Mouse (Mus musculus) left cerebral cortex, postnatal 36 days (tissue): ENCODE data around the gene Gm4707. TPM values are rescaled to one million over a fixed set of nuclear protein-coding genes. Genes with fewer than 3 reads are reported as not detected.

Experiments
- DNase-seq, 2 experiments: peaks; one replicate each; pipeline ENCODE4 v3.0.0; 2021 to 2022; ENCODE audit warnings: low spot score in 2 of 2, mixed read lengths in 1 of 2
- intact Hi-C: fragments of 180-260 bp; cut with DNase I; formaldehyde crosslinking; loops from one replicate; pipeline ENCODE4 v1.15.1; 2025
- total RNA-seq, 2 experiments: library from RNA; stranded (reverse); gene quantifications; 2 replicates each; pipeline ENCODE4 v1.2.3; 2021

Gene Gm4707
- total RNA-seq: 1 to 10 TPM; 2.6 to 3.1 TPM

DNA sequence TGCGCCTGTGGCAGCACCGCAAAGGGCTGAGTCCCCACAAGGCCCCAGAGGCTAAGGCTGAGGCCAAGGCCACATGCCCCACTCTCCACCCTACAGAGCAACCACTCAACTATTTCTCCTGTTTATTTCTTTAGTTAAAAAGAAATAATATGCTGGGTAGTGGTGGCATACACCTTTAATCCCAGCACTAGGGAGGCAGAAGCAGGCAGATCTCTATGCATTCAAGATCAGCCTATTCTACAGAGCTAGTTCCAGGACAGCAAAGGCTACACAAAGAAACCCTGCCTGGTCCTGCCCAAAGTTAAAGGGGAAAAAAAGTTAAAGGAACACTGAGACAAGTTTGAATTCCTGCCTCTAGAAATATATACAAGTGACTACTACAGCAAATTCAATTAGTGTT is at the start of gene Gm4707:
Gene Gm4707 (minus strand): TSS at position 101 of the 400 bp plus-strand sequence.
- no peak for DNase-seq
- intact Hi-C loops: no loop called here

DNA sequence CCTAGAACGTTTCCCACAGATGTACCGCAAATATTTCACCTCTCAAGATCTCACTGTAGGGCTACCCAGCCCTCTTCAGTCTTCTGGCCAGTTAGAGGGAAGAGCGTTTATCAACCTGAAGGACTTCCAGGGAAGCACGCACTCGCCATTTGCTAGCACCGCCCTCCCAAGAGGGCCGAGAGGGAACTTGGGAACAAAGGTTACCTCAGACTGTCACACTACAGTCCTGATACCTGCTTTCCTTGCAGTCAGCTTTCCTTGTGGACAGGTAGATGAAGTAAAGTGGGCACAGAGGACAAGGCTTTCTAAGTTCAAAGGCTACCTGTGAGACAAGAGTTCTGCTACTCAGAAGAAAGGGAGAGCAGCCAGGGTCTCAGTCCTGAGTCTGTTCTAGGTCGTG is 47.1 kb upstream of the Gm4707 start:
- intact Hi-C loops: no loop called here
- no peak for DNase-seq

DNA sequence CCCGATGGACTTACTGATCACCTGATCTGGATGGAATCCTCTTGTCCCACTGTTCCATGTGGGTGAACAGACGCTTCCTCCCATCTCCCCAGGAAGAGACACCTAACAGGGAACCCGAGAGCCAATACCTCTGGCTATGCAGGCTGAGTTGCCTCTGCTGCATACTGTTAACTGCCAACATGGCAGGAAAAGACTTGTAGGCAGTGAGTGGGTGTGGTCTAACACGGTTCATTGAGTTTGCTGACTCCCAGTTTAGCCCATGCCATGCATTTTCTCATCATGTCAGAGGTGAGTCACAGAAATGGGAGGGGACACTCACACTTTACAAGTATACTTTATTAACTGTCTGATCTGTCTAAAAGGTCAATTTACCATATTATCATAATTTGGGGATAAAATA is 36.1 kb upstream of the Gm4707 start:
- intact Hi-C loops: no loop called here
- DNase-seq: no peak

DNA sequence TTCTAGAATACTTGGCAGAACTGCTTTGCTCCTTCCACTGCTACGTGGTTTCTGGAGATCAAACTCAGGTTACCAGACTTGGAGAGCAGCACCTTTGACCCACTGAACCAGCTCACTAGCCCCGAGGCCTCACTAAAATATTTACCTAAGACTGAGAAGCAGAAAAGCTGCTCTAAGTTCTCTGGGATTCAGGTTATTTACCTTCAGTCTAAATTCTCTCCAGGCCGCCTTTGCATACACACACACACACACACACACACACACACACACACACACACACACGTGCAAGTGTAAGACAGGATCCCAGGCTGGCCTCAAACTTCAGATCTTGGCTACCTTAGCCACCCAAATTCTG is 31.6 kb upstream of the Gm4707 start:
- intact Hi-C loops: no loop called here
- no peak for DNase-seq

DNA sequence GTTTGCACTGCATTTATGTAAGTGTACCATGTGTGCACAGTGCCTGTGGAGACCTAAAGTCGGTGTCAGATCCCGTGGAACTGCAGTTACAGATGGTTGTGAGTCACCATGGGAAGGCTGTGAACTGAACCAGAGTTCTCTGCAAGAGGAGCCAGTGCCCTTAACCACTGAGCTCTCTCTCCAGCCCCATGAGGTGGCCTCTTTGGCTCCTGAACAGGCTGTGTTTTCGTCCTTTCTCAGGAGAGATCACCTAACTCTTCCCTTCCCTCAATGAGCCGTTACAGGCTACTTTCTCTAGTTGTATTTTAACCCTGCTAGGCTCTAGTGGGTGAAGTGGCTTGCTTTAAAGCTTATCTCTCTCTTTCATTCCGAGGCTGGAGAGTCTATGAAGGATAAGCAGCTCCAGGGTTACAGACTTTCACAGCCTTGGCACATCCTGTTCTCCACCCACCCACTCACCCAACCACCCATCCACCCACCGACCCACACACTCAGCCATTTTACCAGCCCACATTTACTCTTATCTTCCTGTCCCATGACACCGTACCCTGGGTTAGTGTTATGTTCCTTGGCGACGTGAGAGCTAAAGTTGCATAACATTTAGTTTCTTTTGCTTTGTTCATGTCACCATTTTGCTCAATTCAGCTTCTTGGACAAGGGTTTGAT is 31.1 kb upstream of the Gm4707 start:
- intact Hi-C loops: no loop called here

DNA sequence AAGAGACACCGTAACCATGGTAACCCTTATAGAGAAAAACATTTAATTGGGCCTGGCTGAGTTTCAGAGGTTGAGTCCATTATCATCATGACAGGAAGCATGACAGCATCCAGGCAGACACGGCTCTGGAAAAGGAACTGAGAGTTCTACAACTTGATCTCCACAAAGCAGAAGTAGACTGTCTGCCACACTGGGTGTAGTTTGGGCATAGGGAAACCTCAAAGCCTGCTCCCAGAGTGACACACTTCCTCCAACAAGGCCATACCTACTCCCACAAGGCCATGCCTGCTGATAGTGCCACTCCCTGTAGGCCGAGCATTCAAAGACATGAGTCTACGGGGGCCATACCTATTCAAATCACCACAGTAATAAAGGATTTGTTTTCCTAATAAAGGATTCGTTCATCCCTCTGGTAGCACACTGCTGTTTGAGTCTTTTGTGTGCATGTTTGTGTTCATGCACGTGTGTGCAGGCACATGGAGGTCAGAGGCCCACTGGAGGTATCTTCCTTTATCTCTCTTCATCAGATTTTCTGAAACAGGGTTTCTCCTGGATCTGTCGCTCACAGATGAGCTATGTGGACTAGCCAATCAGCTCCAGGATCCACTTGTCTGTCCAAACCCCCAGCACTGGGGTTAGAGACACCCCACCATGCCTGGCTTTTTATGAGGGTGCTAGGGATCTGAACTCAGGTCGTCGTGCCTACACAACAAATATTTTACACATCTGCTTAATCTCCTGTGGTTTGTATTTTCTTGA is 30.2 kb upstream of the Gm4707 start:
- no peak for DNase-seq
- intact Hi-C loops: no loop called here

More for the DNA sequence above, 31.1 kb upstream of the Gm4707 start:
- no peak for DNase-seq

DNA sequence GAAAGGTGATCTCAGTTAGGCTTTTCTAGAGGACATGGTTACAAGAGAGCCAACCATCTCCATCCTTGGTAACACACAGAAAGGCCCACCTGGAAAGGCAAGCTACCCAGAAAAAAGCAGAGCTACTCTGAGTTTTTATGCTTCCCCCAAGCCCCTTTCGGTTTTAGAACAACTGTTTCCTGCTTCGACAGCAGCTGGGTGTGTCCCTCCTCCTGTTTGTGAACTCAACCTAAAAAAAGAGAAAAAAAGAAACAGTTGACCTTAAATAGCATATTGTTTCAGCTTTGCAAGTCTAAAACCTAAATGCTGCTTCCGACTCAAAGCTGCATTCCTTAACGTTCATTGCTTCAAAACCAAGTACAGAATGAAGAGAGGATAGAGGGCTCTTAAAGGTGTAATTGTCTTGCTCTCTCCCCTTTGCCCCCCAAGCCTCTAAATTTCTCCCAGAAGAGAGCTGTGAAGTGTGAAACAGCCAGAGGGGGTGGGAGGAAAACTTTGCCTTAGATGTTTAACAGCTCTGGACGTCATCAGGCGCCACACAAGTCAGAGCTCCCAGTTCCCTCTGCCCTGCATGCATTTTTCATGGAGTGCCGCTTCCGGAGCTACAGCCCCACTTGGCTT is 26.6 kb upstream of the Gm4707 start:
- no peak for DNase-seq
- intact Hi-C loops: no loop called here

DNA sequence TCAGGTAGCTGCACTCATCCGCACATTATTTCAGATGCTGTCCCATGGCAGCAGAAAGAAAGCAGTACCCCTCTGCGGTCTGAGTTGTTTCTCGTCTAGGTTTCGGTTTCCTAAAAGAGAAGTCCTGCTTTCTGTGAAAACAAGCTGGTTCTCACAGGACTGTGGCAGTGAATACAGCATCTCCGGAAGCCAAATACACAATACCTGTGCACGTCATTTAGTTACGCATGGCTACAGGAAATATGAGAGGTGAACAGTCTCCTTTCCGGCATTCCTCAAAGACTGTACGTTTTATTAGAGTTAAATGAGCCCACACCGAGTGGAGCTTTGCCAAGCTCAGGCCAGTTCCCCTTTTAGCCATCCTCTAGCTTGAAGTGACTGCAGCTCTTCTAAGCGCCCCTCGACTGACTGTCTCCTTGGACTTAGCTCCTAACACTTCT is 26.1 kb upstream of the Gm4707 start:
- intact Hi-C loops: no loop called here

DNA sequence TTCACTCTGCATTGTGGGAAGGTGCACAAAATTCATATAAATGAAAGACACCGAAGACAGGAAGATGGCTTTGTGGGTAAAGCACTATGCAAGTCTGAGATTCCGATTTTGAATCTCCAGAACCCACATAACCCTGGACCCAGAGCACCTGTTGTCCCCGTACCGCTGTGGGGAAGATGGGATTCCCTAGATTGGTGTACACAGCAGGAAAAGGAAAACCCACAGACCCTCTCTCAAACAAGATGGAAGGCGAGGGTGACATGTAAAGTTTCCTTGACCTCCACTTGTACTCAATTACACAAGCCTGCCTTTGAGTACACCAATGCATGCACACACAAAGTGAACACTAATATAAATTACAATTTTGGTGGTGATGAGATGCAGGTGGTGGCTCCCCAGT is 25.0 kb upstream of the Gm4707 start:
- no peak for DNase-seq
- intact Hi-C loops: no loop called here

More for the DNA sequence above, 26.1 kb upstream of the Gm4707 start:
- DNase-seq: no peak

DNA sequence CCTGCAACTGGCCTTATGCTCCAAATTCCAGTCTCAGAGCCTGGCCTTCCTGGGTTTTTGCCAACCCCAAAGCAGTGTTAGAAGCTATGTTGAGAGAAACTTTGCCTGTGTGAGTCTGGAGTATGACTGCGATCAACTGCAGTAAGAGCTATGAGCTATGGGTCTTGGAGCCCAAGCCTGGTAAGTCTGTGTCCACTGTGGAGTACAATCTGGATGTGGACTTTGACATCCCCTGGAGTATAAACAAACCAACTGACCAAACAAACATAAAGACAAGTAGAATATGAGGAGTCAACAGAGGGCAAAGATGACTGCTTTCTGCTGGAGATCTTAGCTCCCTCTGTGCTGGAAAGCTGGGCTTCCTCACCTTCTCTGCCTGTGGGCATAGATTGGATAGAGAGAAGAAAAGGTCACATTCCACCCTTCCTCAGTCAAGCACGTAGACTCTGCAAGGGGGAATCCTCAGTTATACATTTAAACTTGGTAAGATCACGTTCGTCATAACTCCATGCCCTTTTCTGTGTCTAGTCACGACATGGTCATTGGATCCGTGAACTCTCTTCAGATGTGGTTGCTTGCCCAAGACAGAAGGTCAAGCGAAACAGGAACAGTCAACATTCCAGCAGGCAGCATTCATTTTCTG is 23.8 kb upstream of the Gm4707 start:
- intact Hi-C loops: no loop called here
- no peak for DNase-seq

DNA sequence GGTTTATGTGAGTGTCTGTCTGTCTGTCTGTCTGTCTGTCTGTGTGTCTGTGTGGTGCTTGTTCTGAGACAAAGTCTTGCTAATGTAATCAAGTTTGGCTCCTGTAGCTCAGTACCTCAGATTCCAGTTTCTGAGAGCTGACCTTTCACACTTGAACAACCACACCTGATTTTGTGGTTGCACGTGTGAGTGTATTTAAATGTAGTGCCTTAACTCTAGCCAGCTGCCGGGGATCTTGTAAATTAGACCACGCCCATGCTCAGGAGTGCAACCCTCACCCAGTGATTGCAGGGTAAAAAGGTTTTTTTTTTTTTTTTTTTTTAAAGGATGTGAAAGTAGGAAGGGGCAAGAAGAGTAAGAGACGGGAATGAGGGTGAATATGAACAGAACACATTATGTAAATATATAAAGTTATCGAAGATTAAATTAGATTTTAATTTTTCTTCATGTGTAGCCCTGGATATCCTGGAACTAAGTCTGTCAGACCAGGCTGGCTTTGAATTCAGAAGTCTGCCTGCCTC is 19.7 kb upstream of the Gm4707 start:
- DNase-seq: no peak
- intact Hi-C loops: no loop called here

DNA sequence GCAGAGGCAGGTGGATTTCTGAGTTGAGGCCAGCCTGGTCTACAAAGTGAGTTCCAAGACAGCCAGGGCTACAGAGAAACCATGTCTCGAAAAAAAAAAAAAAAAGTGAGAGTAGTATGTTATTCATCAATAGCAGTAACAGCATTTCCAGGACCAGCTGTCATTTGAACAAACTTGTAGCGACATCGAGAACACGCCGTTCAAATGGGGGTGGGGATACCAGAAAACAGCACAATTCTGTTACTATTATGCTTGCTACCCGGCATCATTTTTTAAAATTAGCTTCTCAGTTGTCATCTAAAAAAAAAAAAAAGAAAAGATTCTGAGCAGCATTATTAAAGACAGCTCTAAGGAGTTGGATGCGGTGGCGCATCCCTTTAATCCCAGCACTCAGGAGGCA is 17.8 kb upstream of the Gm4707 start:
- intact Hi-C loops: no loop called here

DNA sequence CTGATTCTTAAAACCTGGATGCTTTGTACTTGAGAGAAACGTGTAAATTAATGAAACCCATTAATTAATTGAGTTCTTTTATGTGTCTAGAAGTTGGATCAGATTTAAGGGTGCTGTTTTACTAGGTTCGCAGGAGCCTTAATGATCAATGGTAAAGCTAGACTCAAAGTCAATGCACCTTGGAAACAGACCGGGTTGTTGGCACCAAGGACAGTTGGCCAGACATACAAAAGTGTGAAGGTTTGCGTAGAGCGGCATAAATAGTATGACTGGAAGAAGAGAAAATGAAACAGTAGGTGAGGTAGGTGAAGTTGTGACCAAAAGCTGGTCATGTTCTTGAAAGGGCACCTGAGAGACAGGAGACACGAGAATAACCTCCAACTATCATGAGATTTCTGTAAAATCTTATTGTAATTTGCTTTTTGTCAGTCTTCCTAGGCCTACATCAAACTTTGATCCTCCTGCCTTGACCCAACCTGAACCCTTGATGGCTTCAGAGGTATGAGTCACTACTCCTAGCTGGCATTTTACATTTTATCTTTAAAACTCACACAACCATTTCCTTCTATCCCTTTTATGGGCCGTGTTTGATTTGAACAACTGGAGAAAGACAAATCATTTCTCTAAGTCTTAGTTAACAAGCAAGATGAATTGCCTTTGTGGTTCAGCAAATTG is 16.8 kb upstream of the Gm4707 start:
- no peak for DNase-seq
- intact Hi-C loops: no loop called here

More for the DNA sequence above, 17.8 kb upstream of the Gm4707 start:
- DNase-seq: no peak

DNA sequence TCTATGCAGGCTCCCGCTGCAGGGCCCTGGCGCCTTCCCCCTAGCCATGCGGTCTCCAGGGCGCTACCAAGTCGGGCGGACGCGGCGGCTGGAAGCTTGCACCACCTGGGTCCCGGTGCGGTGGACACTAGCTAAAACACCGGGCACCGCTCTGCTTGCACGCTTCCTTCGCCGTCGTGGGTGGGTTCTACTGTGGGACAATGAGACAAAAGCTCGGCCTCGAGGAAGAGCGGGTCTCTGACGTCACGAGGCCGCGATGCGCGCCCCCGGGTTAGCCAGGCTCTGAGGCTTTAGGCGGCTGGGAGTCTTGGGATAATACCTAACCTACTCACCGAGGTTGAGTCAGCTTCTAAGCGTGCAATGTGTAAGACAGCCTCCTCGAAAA is 16.0 kb upstream of the Gm4707 start:
- intact Hi-C loops: loop anchor here (2.0 kb wide), 1 partner anchor 51 kb away; the partner anchor contains the start of gene Ndc80
- DNase-seq: peak; percentile 62 to 72

DNA sequence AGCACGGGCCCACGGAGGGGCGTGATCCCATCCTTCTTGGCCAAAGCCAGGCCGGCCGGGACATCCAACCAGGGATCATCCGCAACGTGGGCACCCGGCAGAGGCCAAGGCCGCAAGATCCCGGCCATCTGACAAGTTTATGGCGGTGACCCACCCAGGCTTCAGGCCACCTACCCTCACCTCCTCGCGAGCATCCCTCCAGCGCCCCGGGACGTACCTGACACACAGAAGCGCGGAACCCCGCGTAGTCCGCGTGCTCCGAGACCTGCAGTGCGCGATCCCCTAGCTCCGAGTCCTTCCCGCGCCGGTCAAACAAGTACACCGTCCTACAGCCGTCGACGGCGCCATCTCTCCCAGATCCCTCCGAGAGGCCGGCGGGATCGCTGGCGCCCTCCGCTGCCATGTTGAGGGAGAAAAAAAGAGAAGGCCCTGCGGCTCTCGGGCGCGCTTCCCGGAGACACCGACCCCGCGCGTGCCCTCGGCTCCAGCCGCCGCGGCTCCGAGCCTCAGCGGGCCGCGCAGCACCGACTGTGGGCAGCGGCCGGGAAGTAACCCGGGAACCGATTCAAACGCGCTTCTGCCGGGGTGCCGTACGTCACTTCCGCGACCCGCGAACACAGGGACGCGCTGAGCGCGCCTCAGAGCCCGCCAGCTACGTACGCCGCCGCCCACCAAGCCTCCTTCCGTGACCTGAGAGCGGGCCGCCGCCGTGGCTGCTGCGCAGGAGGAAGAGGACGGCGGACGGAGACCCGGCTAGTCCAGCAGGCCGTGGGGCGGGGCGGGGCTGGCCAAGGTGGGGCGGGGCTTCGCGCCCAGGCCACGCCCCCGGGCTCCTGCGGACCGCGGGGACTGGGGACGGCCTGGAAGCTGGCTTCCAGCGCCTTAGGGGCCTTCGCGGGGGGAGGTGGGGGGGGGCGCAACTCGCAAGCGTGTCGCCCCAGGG is 15.3 kb upstream of the Gm4707 start, which contains the start of gene Smchd1:
Gene Smchd1 (minus strand): TSS at position 582 of the 943 bp plus-strand sequence.
- peak; percentile 94 to 96 for DNase-seq

DNA sequence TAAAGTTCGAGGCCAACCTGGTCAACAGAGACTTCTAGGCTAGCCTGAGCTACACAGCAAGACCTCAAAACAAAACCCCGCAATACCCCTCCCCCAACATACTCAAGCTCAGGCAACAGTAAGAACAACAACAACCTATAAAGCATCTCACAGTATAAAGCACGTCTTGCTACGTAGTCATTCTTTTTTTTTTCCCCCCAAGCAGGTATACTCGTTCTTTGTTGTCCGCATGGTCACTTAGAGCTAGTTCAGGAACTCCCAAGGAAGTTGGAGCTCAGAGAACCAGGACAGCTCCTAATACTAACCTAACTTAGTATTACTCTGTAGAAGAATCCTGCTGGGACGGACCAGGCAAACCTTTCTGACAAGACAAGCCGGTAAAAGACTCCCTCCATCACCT is 14.4 kb upstream of the Gm4707 start:
- intact Hi-C loops: loop anchor here (2.0 kb wide), 1 partner anchor 53 kb away; the partner anchor contains the start of gene Ndc80
- no peak for DNase-seq

More for the DNA sequence above, 15.3 kb upstream of the Gm4707 start, which contains the start of gene Smchd1:
- intact Hi-C loops: loop anchor here (2.0 kb wide), 1 partner anchor 52 kb away; the partner anchor contains the start of gene Ndc80

DNA sequence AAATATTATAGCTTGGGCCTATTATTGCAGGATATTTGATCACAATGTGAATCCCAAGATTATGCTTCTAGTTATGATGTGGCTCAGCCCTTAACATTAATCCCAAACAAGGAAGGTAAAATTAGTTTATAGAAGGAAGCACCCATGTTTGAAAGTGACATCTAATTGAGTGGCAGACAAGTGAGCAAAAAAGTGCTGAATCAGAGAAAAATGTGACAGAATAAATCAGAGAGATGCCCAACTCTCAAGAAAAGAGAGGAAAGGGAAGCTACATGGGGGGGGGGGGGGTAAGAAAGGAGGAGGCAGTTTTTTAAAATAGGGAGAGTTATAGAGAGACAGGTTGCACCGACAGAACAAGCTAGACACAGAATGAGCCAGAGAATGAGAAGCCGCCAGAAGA is 11.5 kb upstream of the Gm4707 start:
- intact Hi-C loops: no loop called here
- no peak for DNase-seq

DNA sequence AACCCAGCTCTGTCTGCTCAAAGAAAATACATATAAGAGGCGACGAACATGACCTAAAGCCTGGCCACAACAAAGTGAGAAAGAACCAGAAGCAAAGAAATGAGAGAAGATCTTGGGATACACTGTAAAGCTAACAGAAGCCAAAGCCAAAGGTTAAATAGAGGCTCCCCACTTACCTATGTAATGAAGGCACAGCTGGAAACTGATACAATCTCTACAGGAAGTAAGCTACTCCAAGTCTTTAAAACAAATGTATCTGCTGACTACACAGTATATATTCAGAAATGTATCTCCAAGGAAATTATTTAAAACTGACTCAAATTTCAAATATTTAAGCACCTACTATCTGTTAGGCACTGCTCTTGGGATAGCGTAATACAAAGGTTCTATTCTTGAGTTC is 594 bp upstream of the Gm4707 start:
- intact Hi-C loops: no loop called here
- DNase-seq: no peak
